Mouse (Mus musculus): ENCODE measurements around the gene Cpa2.

- TF ChIP-seq POLR2A (IDR thresholded peaks at IDR 0.05; ENCODE audit: control insufficient read depth in 1 of 2, insufficient read depth in 1 of 2, low read depth in 1 of 2, low read length in 2 of 2, poor library complexity in 1 of 2) (no peak), HCFC1 (IDR thresholded peaks at IDR 0.05; ENCODE audit: low read depth, low read length) (no peak), GABPA (IDR thresholded peaks at IDR 0.05; ENCODE audit: low read depth, low read length) (no peak), JUND (IDR thresholded peaks at IDR 0.05; ENCODE audit: low read depth, low read length) (no peak), USF1 (IDR thresholded peaks at IDR 0.05; ENCODE audit: low read depth, low read length) (no peak), ZNF384 (IDR thresholded peaks at IDR 0.05; ENCODE audit: low read depth, low read length) (no peak), CTCF (IDR thresholded peaks at IDR 0.05 in 2 of 3, conservative IDR thresholded peaks at IDR 0.05 in 1 of 3; ENCODE audit: control insufficient read depth in 1 of 3, insufficient read depth in 1 of 3, low read depth in 2 of 3, low read length in 3 of 3, poor library complexity in 1 of 3, severe bottlenecking in 1 of 3) (no peak), EP300 (IDR thresholded peaks at IDR 0.05; ENCODE audit: low read depth in 1 of 2, low read length in 2 of 2) (no peak), MAX (IDR thresholded peaks at IDR 0.05; ENCODE audit: low read length) (no peak), ZC3H11A (IDR thresholded peaks at IDR 0.05; ENCODE audit: low read depth, low read length) (no peak), MXI1 (IDR thresholded peaks at IDR 0.05; ENCODE audit: low read depth, low read length) (no peak), SIN3A (IDR thresholded peaks at IDR 0.05; ENCODE audit: low read length) (no peak), TAL1 (IDR thresholded peaks at IDR 0.05; ENCODE audit: low read length) (no peak)
These were observed 63.7 kb downstream of the Cpa2 start for GRCm38 (mm10) chr6:30605111-30605510.
